Mouse (Mus musculus): ENCODE data around the gene Map1lc3b. TPM values are rescaled to one million over a fixed set of nuclear protein-coding genes. Genes with fewer than 3 reads are reported as not detected.
"Not testable (repeated sequence)": the region's sequence is repeated elsewhere in the genome, so short reads cannot be mapped to it uniquely, and the experiment has no call there.

The Map1lc3b gene
- polyA plus RNA-seq, 1 experiment from 2014 or later, result 283 TPM

GRCm38 (mm10) chr8:121583653-121584052 is 6.5 kb upstream of the Map1lc3b start:
- no peaks in the 10 kb centered on the region for H3K27me3 ChIP-seq (ENCODE audit: control insufficient read depth, insufficient read depth, low read length)
- no peak overlapping the region for H3K9ac ChIP-seq (ENCODE audit: low read length)
- H3K27ac ChIP-seq (ENCODE audit: low read depth, low read length), result no peak overlapping the region
- ATAC-seq (ENCODE audit: low FRiP score), result no peak
- no peak for DNase-seq (ENCODE audit: low spot score, missing footprints)
- WGBS, result 61% methylated on average over 8 of the region's 8 CpGs
- no peak overlapping the region for H3K4me3 ChIP-seq (ENCODE audit: low read depth, low read length)
- no peaks in the 10 kb centered on the region for H3K9me3 ChIP-seq (ENCODE audit: control insufficient read depth, low read length)
- no peaks in the 10 kb centered on the region for H3K4me1 ChIP-seq (ENCODE audit: control insufficient read depth, insufficient read depth, low read length)
- no peaks in the 10 kb centered on the region for H3K36me3 ChIP-seq (ENCODE audit: control insufficient read depth, insufficient read depth, low read length)
- H3K4me2 ChIP-seq, result no peak overlapping the region

GRCm38 (mm10) chr8:121584730-121585129 is 5.4 kb upstream of the Map1lc3b start:
- H3K4me3 ChIP-seq (ENCODE audit: low read depth, low read length), result peak overlapping the region; percentile 45
- DNase-seq (ENCODE audit: low spot score, missing footprints), result no peak
- peak overlapping the region; percentile 53 for H3K9ac ChIP-seq (ENCODE audit: low read length)
- H3K9me3 ChIP-seq (ENCODE audit: control insufficient read depth, low read length), result no peaks in the 10 kb centered on the region
- no peak overlapping the region for H3K27ac ChIP-seq (ENCODE audit: low read depth, low read length)
- H3K4me1 ChIP-seq (ENCODE audit: control insufficient read depth, insufficient read depth, low read length), result no peaks in the 10 kb centered on the region
- WGBS, result 43% methylated on average over 13 of the region's 13 CpGs
- peak overlapping the region; percentile 46 for H3K4me2 ChIP-seq
- ATAC-seq (ENCODE audit: low FRiP score), result no peak
- H3K27me3 ChIP-seq (ENCODE audit: control insufficient read depth, insufficient read depth, low read length), result no peaks in the 10 kb centered on the region
- no peaks in the 10 kb centered on the region for H3K36me3 ChIP-seq (ENCODE audit: control insufficient read depth, insufficient read depth, low read length)

- Histone ChIP-seq H3K27ac (ENCODE audit: low read depth, low read length) (no peak overlapping the region), H3K4me2 (peak overlapping the region; percentile 46)
Measured at GRCm38 (mm10) chr8:121585159-121585825, 4.9 kb upstream of the Map1lc3b start.

GRCm38 (mm10) chr8:121588750-121589149 is 1.4 kb upstream of the Map1lc3b start:
- Histone ChIP-seq H3K9me3 (ENCODE audit: control insufficient read depth, low read length) (no peaks in the 10 kb centered on the region), H3K9ac (ENCODE audit: low read length) (no peak overlapping the region), H3K4me2 (no peak overlapping the region), H3K36me3 (ENCODE audit: control insufficient read depth, insufficient read depth, low read length) (no peaks in the 10 kb centered on the region), H3K4me3 (ENCODE audit: low read depth, low read length) (no peak overlapping the region), H3K27me3 (ENCODE audit: control insufficient read depth, insufficient read depth, low read length) (no peaks in the 10 kb centered on the region), H3K27ac (ENCODE audit: low read depth, low read length) (no peak overlapping the region), H3K4me1 (ENCODE audit: control insufficient read depth, insufficient read depth, low read length) (peaks cover 12% of the 10 kb centered on the region)
- DNase-seq (ENCODE audit: low spot score, missing footprints) (no peak), ATAC-seq (ENCODE audit: low FRiP score) (no peak)
- 82% methylated on average over 4 of the region's 4 CpGs for WGBS

More at GRCm38 (mm10) chr8:121585159-121585825, 4.9 kb upstream of the Map1lc3b start:
- Histone ChIP-seq H3K9me3 (ENCODE audit: control insufficient read depth, low read length) (no peaks in the 10 kb centered on the region), H3K27me3 (ENCODE audit: control insufficient read depth, insufficient read depth, low read length) (no peaks in the 10 kb centered on the region), H3K4me3 (ENCODE audit: low read depth, low read length) (peak overlapping the region; percentile 45), H3K36me3 (ENCODE audit: control insufficient read depth, insufficient read depth, low read length) (no peaks in the 10 kb centered on the region), H3K4me1 (ENCODE audit: control insufficient read depth, insufficient read depth, low read length) (peaks cover 2% of the 10 kb centered on the region; the same call in 1 of the 2 replicates), H3K9ac (ENCODE audit: low read length) (peak overlapping the region; percentile 53)
- 1% methylated on average over 47 of the region's 47 CpGs for WGBS
- peak; percentile 95 for ATAC-seq (ENCODE audit: low FRiP score)
- peak; percentile 99 for DNase-seq (ENCODE audit: low spot score, missing footprints)

- ATAC-seq (ENCODE audit: low FRiP score), result no peak
- H3K4me3 ChIP-seq (ENCODE audit: low read depth, low read length), result no peak overlapping the region
- DNase-seq (ENCODE audit: low spot score, missing footprints), result no peak
- H3K4me1 ChIP-seq (ENCODE audit: control insufficient read depth, insufficient read depth, low read length), result peaks cover 12% of the 10 kb centered on the region
- 39% methylated on average over 2 of the region's 2 CpGs for WGBS
- H3K36me3 ChIP-seq (ENCODE audit: control insufficient read depth, insufficient read depth, low read length), result 0 out of 2 replicates have a peak, but pooled peaks cover 2% of the 10 kb centered on the region
- H3K27me3 ChIP-seq (ENCODE audit: control insufficient read depth, insufficient read depth, low read length), result no peaks in the 10 kb centered on the region
- H3K9ac ChIP-seq (ENCODE audit: low read length), result no peak overlapping the region
- no peaks in the 10 kb centered on the region for H3K9me3 ChIP-seq (ENCODE audit: control insufficient read depth, low read length)
- H3K4me2 ChIP-seq, result no peak overlapping the region; the same call in 1 of the 2 replicates
- no peak overlapping the region for H3K27ac ChIP-seq (ENCODE audit: low read depth, low read length)
Measured at GRCm38 (mm10) chr8:121589205-121589726, 895 bp upstream of the Map1lc3b start.

- no peak overlapping the region for H3K27ac ChIP-seq (ENCODE audit: low read depth, low read length)
- peaks cover 12% of the 10 kb centered on the region for H3K4me1 ChIP-seq (ENCODE audit: control insufficient read depth, insufficient read depth, low read length)
- ATAC-seq (ENCODE audit: low FRiP score), result peak; percentile 10; the same call in 1 of the 2 replicates
- DNase-seq (ENCODE audit: low spot score, missing footprints), result peak; percentile 92
- H3K27me3 ChIP-seq (ENCODE audit: control insufficient read depth, insufficient read depth, low read length), result no peaks in the 10 kb centered on the region
- WGBS, result 18% methylated on average over 20 of the region's 20 CpGs
- H3K36me3 ChIP-seq (ENCODE audit: control insufficient read depth, insufficient read depth, low read length), result peaks cover 8% of the 10 kb centered on the region; the same call in 1 of the 2 replicates
- peak overlapping the region; percentile 83 for H3K9ac ChIP-seq (ENCODE audit: low read length)
- H3K4me3 ChIP-seq (ENCODE audit: low read depth, low read length), result peak overlapping the region; percentile 95
- H3K4me2 ChIP-seq, result peak overlapping the region; percentile 57
- no peaks in the 10 kb centered on the region for H3K9me3 ChIP-seq (ENCODE audit: control insufficient read depth, low read length)
Measured at GRCm38 (mm10) chr8:121591178-121592066, 1.3 kb downstream of the Map1lc3b start.

- no peak overlapping the region for H3K4me2 ChIP-seq
- H3K36me3 ChIP-seq (ENCODE audit: control insufficient read depth, insufficient read depth, low read length), result peaks cover 17% of the 10 kb centered on the region
- WGBS, result 85% methylated on average over 5 of the region's 5 CpGs
- H3K4me1 ChIP-seq (ENCODE audit: control insufficient read depth, insufficient read depth, low read length), result peaks cover 12% of the 10 kb centered on the region
- no peak overlapping the region for H3K4me3 ChIP-seq (ENCODE audit: low read depth, low read length)
- no peaks in the 10 kb centered on the region for H3K27me3 ChIP-seq (ENCODE audit: control insufficient read depth, insufficient read depth, low read length)
- H3K9me3 ChIP-seq (ENCODE audit: control insufficient read depth, low read length), result no peaks in the 10 kb centered on the region
- no peak for DNase-seq (ENCODE audit: low spot score, missing footprints)
- no peak overlapping the region for H3K9ac ChIP-seq (ENCODE audit: low read length)
- ATAC-seq (ENCODE audit: low FRiP score), result no peak
- H3K27ac ChIP-seq (ENCODE audit: low read depth, low read length), result no peak overlapping the region
Measured at GRCm38 (mm10) chr8:121593293-121593692, 3.1 kb downstream of the Map1lc3b start.

- ATAC-seq (ENCODE audit: low FRiP score) (no peak), DNase-seq (ENCODE audit: low spot score, missing footprints) (no peak)
- H3K27me3 ChIP-seq (ENCODE audit: control insufficient read depth, insufficient read depth, low read length), result no peaks in the 10 kb centered on the region
- WGBS, result 77% methylated on average over 9 of the region's 9 CpGs
- H3K27ac ChIP-seq (ENCODE audit: low read depth, low read length), result no peak overlapping the region
- H3K4me3 ChIP-seq (ENCODE audit: low read depth, low read length), result no peak overlapping the region
- no peak overlapping the region for H3K4me2 ChIP-seq
- H3K36me3 ChIP-seq (ENCODE audit: control insufficient read depth, insufficient read depth, low read length), result peaks cover 17% of the 10 kb centered on the region
- peaks cover 12% of the 10 kb centered on the region for H3K4me1 ChIP-seq (ENCODE audit: control insufficient read depth, insufficient read depth, low read length)
- no peak overlapping the region for H3K9ac ChIP-seq (ENCODE audit: low read length)
- no peaks in the 10 kb centered on the region for H3K9me3 ChIP-seq (ENCODE audit: control insufficient read depth, low read length)
Measured at GRCm38 (mm10) chr8:121593983-121594382, 3.8 kb downstream of the Map1lc3b start.

- H3K4me2 ChIP-seq; H3K9ac ChIP-seq (ENCODE audit: low read length); H3K4me3 ChIP-seq (ENCODE audit: low read depth, low read length); H3K4me1 ChIP-seq (ENCODE audit: control insufficient read depth, insufficient read depth, low read length); H3K9me3 ChIP-seq (ENCODE audit: control insufficient read depth, low read length); H3K27ac ChIP-seq (ENCODE audit: low read depth, low read length); DNase-seq (ENCODE audit: low spot score, missing footprints); H3K27me3 ChIP-seq (ENCODE audit: control insufficient read depth, insufficient read depth, low read length); ATAC-seq (ENCODE audit: low FRiP score): not testable (repeated sequence)
- WGBS, result 86% methylated on average over 2 of the region's 2 CpGs
- peaks cover 23% of the 10 kb centered on the region for H3K36me3 ChIP-seq (ENCODE audit: control insufficient read depth, insufficient read depth, low read length)
Measured at GRCm38 (mm10) chr8:121597492-121597891, 7.3 kb downstream of the Map1lc3b start.

Data from midbrain, embryonic 11.5 days (tissue).